Mouse (Mus musculus) megakaryocyte, embryonic 14.5 days (primary cell): Measurements from ENCODE around the gene Abca15.

Experiments used
- FLI1 ChIP-seq: IDR thresholded peaks from 2 replicates; pipeline ENCODE4 v1.6.1; 2012; ENCODE audit warnings: low read length, inconsistent platforms, mixed read lengths
- GATA1 ChIP-seq: IDR thresholded peaks from 3 replicates; pipeline ENCODE4 v1.6.1; 2012; ENCODE audit warnings: mixed read lengths, low read length, inconsistent platforms, borderline replicate concordance

GRCm38 (mm10) chr7:120328087-120328793, at the start of gene Abca15:
- TF ChIP-seq GATA1 (no peak), FLI1 (no peak)
